Mouse (Mus musculus): ENCODE results near the gene Chchd6.

The Chchd6 gene

GRCm38 (mm10) chr6:89359771-89360708 is 235.4 kb downstream of the Chchd6 start:
- DNase-seq (ENCODE audit: low read depth, low spot score), result no peak

- DNase-seq (ENCODE audit: low read depth, low spot score), result no peak
These were observed 236.3 kb downstream of the Chchd6 start for GRCm38 (mm10) chr6:89359192-89359591.

- no peak for DNase-seq (ENCODE audit: low read depth, low spot score)
These were observed 239.8 kb downstream of the Chchd6 start for GRCm38 (mm10) chr6:89355661-89356060.

- DNase-seq (ENCODE audit: low read depth, low spot score), result no peak
These were observed 240.7 kb downstream of the Chchd6 start for GRCm38 (mm10) chr6:89354726-89355125.

GRCm38 (mm10) chr6:89354076-89354475 is 241.4 kb downstream of the Chchd6 start:
- DNase-seq (ENCODE audit: low read depth, low spot score), result no peak

DNA sequence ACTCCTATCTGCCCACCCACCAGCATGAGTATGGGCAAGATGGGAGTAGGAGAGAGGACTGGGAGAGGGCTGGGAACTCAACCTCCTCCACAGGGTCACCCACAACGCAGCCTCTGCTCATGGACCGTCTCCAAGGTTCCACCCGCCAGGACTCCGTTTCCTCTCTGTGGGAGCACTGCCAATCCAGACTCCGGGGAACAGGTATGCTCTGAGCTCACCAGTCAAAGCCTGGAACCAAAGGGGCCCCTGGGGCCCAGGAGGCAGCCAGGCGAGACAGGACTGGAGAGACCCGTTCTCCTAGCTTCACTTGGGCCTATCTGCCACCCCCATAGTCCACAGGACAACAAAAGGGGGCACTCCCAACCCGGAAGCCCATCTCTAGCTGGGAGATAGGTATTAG is 242.4 kb downstream of the Chchd6 start:
- DNase-seq (ENCODE audit: low read depth, low spot score), result no peak

GRCm38 (mm10) chr6:89351441-89352137 is 243.9 kb downstream of the Chchd6 start:
- no peak for DNase-seq (ENCODE audit: low read depth, low spot score)

GRCm38 (mm10) chr6:89350520-89350919 is 244.9 kb downstream of the Chchd6 start:
- no peak for DNase-seq (ENCODE audit: low read depth, low spot score)

DNA sequence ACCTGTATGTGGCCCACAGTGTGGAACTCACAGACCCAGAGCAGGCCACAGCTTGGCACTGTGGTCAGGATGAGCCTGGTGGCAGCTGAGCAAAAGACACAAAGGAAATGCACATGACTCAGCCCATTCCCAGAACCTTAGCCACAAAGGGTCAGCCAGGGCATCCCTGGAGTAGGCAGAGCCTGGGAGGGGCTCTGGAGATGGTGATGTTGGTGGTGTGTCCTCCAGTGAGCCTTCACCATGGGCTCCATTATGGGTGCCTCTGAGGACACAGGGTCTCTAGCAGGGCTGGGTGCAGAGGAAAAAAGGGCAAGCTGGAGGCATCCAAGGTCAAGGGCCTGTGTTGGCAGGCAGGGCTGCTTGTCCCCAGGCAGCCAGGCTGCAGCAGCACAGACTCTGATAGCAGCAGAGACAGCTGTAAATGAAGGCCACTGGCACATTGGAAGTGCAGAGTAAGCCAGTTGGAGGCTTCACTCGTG is 245.4 kb downstream of the Chchd6 start:
- DNase-seq (ENCODE audit: low read depth, low spot score), result no peak

DNA sequence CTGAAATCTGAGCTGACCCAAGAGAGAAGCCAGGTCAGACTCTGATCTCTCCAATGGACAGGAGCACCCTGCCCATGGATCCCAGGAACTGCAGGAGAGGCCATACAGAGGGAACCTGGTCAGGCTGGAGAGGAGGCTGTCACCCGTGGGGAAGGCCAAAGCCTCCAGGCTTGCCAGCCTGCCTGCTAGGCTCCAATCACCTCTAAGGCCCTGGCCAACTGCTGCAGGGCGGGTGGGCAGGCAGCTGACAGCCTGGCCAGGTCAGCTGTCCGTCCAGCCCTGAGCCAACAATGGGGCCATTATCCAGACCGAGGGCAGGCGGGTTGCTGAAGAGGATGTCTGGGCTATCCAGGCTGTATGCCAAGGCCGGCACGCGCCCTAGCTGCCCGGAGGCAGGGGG is 247.1 kb downstream of the Chchd6 start:
- no peak for DNase-seq (ENCODE audit: low read depth, low spot score)

DNA sequence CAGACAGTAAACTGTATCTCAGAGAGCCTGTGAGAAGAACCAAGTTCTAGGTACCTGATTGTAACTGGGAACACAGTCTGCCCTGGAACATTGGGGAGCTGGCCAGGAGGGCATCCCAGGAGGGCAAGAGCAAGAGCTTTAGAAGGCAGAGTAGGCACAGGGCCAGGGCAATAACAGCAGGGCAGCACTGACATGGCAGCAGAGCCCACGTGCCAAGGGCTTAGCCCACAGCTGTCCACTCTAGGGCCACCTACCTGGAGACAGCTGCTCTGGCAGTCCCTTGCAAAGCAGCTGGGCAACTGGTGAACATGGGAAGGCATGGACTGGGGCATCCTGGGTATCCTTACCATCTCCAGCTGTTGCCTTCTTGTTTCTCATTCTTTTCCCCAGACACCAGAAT is 247.7 kb downstream of the Chchd6 start:
- DNase-seq (ENCODE audit: low read depth, low spot score), result no peak

GRCm38 (mm10) chr6:89345855-89346254 is 249.6 kb downstream of the Chchd6 start:
- DNase-seq (ENCODE audit: low read depth, low spot score), result no peak

DNA sequence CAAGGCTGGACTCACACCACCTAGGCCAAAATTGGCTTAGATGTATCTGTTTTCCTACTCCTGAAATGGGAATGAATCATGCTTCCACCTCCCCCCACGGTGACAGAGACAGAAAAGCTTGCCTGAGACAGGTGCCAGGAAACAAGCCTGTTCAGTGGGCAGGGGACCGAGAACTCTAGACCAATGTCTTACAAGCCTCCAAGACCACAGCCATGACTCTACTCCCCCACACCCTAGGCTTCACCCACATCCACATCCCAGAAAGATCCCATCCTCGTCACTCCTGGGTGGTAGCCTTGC is 250.0 kb downstream of the Chchd6 start:
- no peak for DNase-seq (ENCODE audit: low read depth, low spot score)

DNA sequence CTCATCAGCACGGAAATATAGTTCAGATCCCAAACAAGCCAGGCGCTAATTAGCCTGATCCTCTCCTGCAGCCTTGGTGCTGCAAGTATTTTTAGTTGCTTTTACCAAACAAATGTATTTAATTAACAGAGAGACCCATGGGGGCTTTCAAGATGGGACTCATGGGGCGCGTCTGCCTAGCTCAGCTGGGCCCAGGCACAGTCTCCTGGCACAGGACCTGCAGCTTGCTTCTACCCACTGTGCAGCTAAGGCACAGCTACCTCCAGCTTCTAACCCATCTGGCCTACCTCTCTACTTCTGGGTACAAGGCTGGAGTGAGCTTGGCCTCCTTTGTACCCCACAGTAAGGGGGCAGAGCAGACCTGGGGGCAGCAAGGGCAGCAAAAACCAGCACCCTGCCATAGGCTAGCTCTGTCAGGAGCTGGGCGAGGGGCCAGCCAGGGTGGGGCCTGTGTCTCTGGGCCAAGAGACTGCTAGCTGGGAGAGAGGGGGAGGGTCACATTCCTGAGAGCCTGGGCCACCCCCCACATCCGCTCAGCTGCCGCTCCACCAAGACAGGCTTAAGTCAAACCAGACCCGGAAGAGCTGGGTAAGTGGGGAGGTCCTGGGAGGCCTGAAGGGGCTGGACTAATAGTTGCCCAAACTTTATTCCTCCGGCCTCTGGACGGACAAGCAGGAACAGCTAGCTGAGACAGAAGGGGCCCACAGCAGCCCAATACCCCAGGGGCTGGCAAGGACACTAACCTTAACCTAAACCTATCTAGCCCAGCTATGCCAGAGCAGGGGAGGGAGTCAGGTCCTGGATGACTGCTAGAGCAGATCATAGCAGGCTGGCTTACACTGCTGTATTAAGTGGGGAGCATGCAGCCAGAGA is 250.6 kb downstream of the Chchd6 start:
- DNase-seq (ENCODE audit: low read depth, low spot score), result no peak

- DNase-seq (ENCODE audit: low read depth, low spot score), result no peak
These were observed 253.5 kb downstream of the Chchd6 start for GRCm38 (mm10) chr6:89341981-89342380.

GRCm38 (mm10) chr6:89339447-89339846 is 256.0 kb downstream of the Chchd6 start:
- no peak for DNase-seq (ENCODE audit: low read depth, low spot score)

DNA sequence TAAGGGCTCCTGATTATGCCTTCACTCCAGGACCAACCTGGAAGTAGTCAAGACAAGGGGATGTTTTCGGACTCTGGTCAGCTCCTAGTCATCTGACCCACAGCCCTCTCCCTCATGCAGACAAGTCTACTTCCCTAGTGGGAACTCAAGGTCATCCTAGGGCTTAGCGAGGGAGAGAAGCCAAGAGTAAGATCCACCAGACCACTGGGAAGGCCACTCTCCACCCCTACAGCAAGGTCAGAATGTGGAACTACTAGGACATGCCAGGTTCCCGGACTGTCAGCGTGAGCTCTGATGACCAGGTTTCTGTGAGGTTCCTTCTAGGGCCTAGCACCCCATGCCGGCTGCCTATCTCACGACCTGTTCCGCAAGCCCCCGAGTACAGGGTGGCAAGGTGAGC is 256.7 kb downstream of the Chchd6 start:
- DNase-seq (ENCODE audit: low read depth, low spot score), result no peak

DNA sequence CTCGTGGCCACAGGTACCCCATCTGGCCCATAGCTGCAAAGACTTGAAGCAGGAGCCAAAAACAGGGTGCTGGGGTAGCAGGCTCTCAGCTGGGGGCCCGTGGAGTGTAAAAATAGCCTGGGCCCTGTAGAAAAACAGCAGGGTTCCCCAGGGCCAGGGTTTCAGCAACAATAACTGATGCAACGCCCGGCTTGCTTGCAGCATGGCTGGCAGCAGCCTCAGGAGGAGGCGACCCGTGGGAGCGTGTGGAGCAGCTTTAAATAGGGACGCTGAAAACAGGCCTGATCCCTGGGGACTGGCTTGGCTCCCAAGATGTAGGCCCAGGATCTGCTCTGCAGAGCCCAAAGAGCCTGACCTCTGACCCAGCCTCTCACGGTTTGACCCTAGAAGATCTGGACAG is 257.9 kb downstream of the Chchd6 start:
- DNase-seq (ENCODE audit: low read depth, low spot score), result no peak

GRCm38 (mm10) chr6:89333964-89334702 is 261.3 kb downstream of the Chchd6 start:
- DNase-seq (ENCODE audit: low read depth, low spot score), result no peak
